Mouse (Mus musculus) cerebellum, adult 18-20 months (tissue): Measurements from ENCODE around the gene Ttc19.
"Not testable (repeated sequence)": the region's sequence is repeated elsewhere in the genome, so short reads cannot be mapped to it uniquely, and the experiment has no call there.

ENCODE experiments used
- DNase-seq, 2 experiments: peaks; one replicate each; pipeline ENCODE4 v3.0.0; 2021

The Ttc19 gene

DNA sequence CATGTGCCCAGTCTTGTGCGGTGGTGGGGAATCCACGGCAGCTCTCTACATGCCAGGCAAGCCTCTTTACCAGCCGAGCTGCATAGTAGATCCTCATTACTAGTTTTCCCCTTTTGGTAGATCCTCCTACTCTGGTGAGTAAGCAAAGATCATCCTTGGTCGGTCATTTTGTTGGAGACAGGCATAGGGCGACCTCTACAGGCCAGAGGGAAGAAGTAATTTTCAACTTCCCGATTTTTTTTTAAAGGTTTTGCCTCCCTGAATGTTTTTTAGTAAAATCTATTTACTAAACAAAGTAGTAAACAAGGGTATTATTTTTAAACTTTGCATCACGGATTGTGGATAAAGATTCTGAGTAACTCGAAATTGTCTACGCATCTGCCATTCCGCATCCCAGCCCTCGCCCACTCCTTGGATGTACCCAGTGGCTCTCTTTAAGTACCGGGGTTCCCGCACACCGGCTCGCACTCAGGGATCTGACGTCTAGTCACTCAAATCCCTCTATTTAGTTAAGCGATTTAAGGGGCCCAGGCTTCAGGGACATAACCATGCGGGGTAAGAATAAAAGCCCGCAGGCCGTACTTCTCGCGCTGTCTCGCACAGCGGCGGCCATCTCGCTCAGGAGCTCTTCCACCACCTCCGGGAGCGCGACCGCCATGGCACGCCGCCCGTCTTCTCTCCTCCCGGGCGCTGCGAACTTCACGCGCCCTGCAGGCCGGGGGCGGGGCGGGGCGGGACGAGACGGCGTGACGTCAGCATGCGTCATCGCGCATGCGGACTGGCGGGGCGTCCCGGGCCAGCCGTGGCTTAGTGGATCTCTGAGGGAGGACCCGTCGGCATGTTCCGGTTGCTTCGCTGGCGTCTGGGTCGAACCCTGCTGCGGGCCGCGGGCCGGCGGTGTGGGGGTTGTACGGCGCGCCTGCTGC lies at the start of gene Ttc19, which contains the start of gene Zswim7:
Gene Ttc19, plus strand, starts transcription at position 799 of the 926 bp plus-strand sequence.
Gene Zswim7, minus strand, starts transcription at position 701 of the 926 bp plus-strand sequence.
- peak; percentile 87 to 96 for DNase-seq

DNA sequence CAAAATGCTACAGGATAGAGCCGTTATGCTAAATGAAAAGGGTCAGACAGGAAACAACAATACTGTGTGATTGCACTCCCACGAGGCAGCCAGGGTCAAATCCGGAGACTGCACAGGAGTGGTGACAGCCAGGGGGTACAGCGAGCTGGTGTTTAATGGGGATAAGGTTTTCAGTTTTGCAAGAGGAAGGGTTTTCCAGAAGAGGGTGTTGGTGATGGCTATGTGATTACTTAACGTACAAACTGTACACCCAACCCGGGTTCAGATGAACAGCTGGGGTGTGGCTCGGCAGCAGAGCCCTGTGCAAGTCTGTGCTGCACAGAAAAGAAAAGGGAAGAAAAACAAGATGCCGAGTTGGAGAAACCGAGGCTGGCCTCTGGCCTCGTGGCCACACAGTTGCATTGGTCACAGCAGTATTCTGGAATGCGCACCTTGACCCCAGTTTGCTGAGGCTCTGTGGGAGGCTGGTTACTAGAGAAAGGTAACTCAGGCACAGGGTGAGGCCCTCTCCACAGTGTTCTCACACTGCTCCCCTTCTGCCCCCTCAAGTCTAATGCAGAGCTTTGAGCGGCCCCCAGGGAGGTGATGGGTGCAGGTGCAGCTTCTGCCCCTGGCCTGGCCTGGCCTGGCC lies 40.5 kb upstream of the Ttc19 start:
- DNase-seq: no peak

DNA sequence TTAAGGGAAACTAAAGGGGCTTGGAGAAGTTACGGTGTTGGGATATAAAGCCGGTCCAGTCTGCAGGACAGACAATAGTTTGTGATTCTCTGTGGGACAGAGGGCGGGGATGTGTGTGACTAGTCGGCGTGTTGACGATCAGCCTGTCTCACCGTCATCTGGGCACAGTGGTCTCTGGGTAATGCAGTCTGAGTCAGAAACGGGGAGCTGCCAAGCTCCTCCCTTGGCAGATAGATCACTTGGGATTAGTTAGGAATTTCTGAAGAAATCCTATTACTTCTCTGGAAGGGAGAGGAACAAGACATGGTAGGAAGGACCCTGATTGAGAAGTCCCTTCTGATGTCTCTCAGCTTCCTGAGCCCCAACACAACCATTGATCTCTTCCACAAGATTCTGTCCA lies 37.4 kb upstream of the Ttc19 start:
- no peak for DNase-seq

DNA sequence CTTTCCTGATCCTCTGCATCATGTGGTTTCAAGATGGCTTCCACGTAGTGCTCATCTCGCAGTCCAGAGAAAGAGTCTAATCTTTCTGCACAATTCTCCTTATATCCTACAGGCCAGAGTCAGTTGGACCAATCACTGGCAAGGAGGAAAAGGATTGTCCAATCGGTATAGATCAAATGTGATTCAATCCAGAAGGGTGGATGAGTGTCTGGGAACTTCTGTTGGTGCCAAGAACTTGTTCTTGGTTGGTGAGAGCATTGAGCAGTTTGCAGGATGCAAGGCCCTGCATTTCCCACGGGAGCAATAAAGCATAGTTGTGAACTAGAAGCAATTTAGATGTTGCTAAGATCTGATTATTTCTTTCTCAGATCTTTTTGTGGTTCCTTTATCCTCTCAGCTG lies 36.8 kb upstream of the Ttc19 start:
- no peak for DNase-seq

DNA sequence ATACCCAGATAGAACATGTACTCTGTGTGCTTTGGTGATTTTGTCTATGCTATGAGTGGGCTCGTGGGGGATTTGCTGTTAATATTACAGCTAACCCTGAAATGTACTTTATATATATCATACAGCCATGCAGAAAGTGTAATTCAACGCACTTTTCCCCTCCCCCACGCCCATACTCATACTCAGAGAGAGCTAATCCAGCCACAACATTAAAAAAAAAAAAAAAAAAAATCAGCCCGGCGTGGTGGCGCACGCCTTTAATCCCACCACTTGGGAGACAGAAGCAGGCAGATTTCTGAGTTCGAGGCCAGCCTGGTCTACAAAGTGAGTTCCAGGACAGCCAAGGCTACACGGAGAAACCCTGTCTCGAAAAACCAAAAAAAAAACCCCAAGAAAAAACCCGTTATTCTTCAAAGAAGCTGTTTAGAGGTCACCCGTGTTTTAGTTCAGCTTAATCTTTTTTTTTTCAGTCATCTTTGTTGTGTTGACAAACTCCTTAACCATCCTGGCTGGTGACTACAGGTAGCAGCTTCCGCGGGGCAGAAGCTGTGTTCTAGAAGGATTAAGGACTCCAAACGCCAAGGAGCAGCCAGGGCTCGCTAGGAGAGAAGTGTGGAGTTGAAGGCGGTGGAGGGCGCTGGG lies 33.4 kb upstream of the Ttc19 start:
- no peak for DNase-seq

DNA sequence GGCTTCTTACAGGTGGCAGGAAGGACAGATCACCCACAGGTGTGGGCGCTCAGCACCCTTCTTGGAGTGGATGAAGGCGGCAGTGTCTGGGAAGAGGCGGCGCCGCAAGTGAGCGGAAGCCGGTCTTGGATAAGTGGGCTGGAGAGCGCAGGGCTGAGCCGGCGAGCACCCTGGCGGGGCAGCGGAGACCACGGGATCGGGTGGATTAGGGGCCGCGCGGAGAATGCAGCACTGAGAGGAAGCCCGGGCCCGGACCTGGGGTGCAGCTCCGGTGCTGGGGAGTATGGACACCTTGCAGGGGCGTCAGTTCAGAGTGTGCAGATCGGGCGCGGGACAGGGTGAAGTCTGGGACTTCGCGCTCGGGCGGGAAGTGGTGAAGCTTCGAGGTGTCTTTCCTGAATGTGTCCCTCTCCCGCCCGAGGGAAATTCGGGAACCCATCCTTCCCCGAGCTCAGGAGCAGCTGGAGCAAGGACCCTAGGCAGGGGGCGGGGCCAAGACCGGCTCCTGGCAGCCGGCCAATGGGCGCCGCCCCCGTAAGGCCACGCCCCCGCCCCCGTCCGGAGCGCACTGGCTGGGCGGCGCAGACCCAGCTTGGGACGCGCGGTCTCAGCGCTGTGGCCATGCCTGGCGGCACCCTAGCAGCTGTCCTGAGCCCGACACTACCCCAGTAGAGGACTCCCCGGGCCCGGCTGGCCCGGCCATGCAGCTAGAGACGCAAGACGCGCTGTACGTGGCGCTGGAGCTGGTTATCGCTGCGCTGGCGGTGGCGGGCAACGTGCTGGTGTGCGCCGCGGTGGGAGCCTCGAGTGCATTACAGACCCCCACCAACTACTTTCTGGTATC lies 32.6 kb upstream of the Ttc19 start, which contains the start of gene Adora2b:
Gene Adora2b, plus strand, starts transcription at position 584 of the 844 bp plus-strand sequence.
- DNase-seq: peak; percentile 13 to 34

GRCm38 (mm10) chr11:62249266-62250037 lies 31.8 kb upstream of the Ttc19 start:
- DNase-seq: peak; percentile 37 to 45

- no peak for DNase-seq
Observed at GRCm38 (mm10) chr11:62251047-62251446, 30.2 kb upstream of the Ttc19 start.

- DNase-seq: no peak
Observed at GRCm38 (mm10) chr11:62253380-62253779, 27.9 kb upstream of the Ttc19 start.

DNA sequence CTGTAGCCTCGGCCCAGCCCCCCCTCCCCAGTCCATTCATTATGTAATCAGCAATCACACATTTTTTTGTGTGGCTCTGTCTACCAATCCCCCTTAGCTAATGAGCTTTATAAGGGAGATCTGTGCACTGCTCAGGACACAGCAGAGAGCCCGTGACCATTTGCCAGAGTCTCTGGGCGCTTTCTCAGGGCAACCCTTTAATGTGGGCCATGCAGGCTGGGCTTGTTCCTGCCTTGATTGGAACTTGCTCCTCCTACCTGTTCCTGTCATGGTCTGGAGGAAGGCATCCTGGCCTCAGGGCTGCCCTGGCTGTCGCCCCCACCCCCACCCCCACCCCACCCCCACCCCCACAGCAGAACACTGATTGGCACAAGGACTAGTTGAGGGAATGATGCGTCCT lies 22.1 kb upstream of the Ttc19 start:
- peak in 1 of 2 experiments; percentile 13 for DNase-seq

DNA sequence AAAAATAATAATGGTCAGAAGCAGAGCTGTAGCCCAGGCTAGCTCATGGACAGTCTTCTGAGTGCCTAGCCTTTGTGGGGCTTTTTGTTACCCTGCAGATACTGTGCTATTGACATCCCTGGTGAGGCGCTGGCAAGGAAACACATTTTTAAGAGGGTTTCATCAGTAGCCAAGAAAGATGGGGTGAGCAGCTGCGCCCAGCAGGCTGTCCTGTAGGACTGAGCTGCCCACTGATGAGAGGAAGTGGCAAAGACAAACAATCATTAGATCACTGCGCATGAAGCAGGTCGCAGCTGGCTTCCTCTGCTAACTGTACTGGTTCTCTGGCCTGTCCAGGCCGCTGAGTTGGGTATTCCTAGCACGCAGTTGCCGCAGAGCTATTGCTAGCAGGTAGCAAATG lies 17.7 kb upstream of the Ttc19 start:
- DNase-seq: no peak

DNA sequence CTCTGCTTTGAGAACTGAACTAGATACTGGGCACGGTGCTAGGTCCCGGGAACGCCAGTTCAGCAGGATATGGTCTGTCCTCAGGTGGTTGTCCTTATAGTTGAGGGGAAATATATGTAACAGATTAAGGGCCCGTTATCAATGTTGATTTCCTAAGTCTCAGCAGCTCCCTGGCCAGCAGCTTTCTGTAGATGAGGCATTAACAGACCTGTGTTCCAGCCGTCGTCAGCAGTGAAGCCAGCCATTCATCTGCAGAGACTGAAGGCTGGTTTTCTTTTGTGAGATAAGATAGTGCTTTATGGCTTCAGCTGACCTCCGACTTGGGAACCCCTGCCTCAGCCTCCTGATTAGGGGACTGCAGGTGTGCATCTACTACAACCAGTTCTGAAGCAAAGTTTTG lies 17.3 kb upstream of the Ttc19 start:
- DNase-seq: no peak

GRCm38 (mm10) chr11:62265642-62266041 lies 15.6 kb upstream of the Ttc19 start:
- no peak for DNase-seq

DNA sequence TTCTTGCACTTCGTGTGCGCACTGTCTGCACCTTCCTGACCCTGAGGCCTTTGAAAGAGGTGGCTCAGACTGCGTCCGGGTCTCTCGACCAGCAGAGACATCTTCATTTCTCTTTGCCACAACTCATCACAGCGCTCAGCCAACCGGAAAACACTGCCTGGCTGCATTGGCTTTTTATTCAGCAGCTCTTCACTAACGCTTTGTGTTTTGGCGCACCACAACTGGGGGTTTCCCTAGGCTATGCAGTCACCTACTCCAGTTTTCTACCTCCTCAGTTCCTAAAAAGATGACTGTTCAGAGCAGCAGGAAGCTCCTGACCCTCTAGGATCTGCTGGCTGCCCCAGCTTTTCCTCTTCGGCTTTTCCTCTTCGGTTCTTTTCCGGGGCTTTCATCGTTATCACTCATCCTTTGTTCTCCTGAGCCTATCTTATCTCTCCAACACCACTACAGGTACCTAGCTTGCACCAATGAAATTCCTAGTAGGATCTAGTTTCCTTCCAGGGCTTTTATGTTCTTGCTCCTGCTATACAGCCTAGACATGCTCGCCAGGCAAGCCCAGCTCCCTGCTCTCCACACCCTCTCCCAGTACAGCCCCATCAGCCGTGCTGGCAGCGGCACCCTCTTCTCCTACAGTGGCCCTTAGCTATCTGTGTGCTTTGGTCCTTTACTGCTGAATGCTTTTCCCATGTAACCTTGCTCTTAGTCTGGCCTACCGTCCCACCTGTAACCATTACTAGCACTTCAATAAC lies 14.6 kb upstream of the Ttc19 start:
- DNase-seq: no peak

DNA sequence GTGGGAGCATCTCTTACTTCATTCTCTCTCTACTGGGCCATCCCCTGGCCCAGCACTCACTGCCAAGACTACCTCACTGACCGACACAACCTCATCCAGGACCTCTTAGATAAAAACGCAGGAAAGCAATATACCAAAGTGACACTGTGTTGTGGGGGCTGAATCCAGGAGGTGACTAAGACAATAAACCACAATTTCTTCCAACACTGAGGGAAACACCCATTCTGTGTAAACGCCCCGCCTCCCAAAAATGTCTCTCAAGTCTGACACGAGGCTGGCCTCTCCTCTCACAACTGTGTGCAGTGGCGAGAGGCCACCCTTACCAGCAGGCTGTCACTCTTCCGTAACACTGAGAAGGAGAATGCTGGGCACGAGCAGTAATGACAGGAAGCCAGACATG lies 12.9 kb upstream of the Ttc19 start:
- no peak for DNase-seq

DNA sequence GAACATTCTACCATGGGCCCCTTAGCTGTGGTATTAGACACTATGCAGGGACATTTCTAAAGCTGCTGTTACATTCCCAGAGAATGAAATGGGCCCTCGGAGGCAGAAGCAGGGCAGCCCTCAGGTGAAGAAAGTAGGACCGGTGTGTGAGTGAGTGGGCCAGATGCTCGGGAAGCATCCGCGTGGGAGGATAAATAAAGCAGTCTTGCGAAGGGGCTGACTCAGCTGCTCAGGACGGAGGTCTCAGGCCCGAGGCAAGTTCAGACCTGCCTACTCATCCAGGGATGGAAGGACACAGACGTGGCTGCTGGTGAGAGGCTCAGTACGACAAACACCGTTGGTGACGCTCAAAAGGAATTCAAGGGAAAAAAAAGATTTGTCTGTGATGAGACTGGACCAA lies 12.2 kb upstream of the Ttc19 start:
- DNase-seq: no peak

- DNase-seq: no peak
Observed at GRCm38 (mm10) chr11:62270851-62271250, 10.4 kb upstream of the Ttc19 start.

DNA sequence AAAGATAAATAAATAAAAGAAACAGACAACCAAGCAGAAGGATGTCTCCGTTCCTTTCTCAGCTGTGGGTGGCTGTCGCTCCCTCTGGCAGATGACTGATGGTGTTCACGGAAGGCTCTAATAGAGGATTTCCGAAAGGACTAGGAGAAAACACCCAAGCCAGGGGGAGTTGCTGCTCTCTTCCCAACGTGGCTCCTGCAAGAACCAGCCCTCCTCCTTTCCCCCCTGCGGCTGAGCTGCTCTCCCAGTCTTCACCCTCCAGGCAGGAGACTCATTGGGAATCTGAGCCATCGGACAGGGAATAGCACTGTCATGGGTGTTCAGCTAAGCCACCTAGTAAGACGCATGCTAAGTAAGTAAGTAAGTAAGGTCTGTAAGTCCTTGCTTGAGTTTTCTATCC lies 4.2 kb upstream of the Ttc19 start:
- DNase-seq: no peak

DNA sequence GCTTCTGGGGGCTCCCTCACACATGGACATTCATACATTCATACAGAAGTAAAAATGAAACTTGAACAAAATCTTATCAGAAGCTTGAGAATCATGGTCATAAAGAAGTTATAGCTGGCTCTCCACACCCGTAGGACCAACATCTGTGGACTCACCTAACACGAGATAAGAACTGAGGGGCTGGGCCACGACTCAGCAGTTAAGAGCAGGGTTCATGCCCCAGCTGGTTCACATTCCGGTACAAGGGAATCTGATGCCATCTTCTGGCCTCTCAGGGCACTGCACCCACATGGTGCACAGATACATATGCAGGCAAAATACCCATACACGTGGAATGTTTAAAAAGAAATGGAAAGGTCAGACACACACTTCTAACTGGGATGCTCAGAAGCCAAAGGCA lies 3.2 kb upstream of the Ttc19 start:
- peak in 1 of 2 experiments; percentile 34 for DNase-seq

- DNase-seq: no peak
Observed at GRCm38 (mm10) chr11:62281601-62281997, 326 bp downstream of the Ttc19 start.

GRCm38 (mm10) chr11:62284020-62284419 lies 2.7 kb downstream of the Ttc19 start:
- DNase-seq: not testable (repeated sequence)
